Mouse (Mus musculus) cerebellum, postnatal 10 days (tissue): Measurements from ENCODE around the gene Cd8b1.

Experiments
- DNase-seq, 2 experiments: peaks; one replicate each; pipeline ENCODE4 v3.0.0; 2021; ENCODE audit warnings: mixed read lengths in 2 of 2

Gene Cd8b1

DNA sequence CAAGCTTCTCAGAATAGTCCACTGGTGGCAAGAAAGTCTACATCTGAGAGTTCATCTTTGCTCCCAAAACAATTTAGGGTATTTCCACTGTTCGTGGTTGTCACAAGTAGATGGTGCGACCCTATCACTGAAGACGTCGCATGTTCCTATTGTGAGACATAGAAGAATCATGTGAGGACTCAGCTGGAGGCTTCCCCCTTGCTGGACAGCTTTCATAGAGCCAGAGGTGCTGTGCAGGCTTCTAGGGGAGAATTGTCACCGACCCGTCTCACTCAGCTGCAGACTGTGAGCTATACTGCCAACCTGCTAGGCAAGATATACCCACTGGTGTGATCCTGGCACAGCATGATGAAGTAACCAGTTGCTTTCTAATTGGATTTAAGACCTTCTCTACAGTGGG, 29.6 kb downstream of the Cd8b1 start:
- DNase-seq = no peak

DNA sequence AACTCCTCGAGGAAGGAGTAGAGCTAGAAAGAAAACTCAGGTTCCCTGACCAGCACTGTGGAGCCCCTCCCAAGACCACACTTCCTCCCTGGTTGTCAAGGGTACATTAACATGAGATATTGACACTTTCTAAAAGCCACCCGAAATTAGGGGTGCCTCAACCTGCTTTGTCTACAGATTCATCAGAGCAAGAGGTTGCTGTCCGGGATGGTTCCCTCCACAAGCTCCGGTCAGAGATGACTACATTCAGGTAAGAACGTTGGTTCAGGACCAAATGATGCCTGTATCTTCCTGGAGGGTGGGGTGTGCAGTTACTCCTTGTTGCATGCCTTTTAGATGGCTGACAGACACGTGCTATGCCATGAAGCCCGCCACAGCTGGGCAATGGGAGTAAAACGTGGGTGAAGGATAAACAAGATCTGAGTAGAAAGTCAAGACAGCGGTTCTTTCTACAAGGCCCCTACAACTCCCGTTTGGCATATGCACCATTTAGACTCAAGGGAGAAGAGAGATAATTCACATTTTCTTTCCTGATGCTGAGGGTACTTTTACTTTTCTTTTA, 30.4 kb downstream of the Cd8b1 start:
- DNase-seq = no peak

DNA sequence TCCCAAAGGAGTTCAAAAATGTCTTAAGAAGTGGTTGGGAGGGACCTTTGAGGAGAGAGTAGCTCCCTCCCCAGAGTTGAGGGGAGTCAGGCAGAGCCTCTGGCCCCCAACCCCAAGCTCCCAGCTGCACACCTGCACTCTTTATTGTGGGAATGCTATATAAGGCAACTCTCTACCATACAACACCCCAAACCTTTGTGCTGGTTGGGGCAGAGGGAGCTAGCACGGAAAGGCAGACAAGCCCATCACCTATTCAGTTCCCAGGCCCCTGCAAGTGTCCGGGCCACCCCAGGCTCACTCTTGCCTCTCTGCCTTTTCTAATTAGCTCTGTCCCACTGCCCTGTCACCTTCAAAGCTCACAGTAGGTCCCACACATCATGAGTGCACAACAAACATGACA, 31.1 kb downstream of the Cd8b1 start:
- no peak for DNase-seq

DNA sequence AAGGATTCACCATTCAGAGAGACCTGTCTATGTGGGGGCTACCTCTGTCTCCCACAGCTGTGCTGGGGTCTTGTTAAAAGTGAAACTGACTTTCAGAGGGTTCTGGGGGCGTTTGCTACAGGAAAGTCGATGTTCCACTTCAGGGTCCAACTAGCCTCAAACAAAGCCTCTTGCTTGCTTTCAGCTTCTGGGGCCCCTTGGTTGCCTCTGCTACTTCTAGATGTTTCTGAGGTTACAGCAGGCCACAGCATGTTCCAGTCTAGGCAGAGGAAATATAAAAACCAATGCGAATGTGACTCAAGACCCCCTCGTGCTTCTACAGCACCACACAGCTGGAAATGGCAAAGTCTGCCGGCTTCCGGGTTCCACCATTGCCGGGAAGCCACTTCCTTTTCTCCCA, 34.9 kb downstream of the Cd8b1 start:
- DNase-seq = no peak

DNA sequence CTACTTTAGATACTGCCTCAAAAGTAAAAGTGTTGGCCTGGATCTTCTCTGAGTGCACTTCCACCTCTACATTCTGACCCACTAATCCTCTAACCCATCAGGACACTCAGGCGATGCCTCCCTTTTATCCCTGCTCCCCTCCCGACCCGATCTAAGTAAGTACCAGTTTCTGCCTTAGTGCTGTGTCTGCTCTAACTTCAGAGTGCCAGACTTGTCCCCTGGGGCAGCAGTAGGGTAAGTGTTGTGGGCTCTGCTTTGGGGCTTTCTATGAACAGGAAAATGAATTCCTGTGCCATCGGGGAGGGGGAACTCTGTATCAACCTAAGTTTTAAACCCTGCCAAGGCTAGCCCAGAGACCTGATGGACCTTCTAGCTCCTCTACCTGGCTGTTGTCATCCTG, 37.6 kb downstream of the Cd8b1 start:
- DNase-seq = no peak

DNA sequence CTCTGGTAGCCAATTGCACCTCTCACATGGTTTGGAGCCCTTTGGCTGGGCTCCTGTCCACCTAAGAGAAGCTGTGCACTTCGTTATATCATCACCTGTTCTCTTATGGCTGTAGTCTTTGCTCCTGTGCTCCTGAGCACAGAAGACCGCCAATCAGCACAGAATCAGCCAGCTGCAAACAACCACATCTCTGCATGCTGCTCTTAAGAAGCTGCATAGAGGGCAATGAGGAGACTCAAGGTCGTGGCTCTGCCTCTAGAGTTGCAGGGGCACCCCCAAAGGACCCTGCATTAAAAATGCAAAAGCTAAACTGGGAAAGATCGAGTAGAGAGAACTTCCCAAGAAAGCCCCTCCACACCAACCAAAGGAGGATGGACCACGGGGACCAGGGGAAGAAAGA, 38.2 kb downstream of the Cd8b1 start:
- DNase-seq = no peak

DNA sequence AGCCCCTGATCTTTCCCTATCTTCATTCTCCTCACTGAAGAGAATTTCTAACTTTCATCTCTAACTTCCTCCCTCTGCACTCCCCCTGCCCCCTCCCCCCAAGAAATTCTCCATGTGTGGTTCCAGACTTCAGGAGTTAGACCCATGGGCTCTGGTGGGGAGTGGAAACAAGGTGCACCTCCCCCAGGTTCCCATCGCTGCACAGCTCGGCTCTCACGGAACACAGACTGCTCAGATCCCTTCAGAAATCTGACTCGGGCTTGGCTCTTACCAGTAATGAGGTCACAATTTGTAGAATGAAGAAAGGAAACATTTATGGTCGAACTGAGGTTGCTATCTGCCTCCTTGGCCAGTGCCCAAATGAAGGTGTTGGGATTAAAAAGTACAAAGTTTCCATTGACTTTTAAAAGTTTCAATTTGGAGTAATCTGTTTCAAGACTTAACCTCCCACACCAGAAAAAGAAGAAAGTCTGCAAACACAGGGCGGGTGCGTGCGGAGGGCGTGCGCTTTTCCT, 38.6 kb downstream of the Cd8b1 start:
- DNase-seq = no peak

DNA sequence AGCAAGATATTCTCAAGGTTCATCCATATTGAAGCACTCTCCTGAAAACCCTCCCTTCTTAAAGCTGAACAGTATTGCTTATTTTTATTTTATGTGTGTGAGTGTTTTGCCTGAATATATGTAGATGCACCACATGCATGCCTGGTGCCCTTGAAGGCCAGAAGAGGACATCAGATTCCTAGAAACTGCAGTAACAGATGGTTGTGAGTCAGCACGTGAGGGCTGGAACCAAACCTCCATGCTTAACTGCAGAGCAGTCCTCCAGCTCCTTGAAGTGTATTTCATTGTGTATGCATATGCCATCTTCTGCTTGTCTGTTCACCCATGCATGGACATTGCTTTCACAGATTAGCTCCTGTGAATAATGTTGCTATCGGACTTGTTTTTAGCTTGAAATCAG, 41.4 kb downstream of the Cd8b1 start:
- no peak for DNase-seq

DNA sequence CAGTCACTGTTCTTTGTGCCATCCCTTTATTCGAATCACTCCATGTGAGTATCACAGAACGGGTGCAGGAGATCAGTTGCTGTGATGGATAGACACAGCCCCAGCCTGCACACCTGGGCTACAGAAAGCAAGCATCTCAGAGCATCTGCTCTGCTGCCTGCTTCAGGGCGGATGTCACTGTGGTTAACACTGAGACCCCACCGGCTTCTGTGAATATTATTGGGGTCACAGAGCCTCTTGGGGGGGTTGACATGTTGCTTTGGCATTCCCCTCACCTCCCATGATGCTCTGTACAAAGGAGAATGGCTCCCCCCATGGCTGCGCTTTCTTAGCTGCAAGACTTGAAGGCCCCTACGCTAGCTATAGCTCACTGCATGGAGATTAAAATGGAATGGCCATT, 46.8 kb downstream of the Cd8b1 start:
- DNase-seq = no peak

DNA sequence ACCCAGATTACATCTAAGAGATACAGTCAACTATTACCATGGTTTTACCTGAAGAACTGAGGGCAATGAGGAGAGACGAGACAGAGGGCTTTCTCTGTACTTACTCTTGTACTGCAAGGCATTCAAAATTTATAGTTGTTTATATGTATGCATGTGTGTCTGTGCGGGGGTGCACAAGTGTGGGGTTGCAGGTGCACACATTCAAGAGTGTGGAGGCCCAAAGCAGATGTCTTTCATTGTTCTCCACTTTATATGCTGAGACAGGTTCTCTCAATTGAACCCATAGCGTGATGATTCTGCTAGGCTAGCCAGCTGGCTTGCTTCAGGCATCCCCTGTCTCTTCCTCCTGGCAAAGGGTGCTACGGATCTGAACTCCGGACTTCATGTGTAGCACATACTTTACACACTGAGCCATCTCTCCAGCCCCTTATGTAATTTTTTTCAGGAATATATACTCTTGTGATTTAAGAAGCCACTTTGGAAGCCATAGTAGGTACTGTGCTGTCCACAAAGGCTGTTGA, 48.6 kb downstream of the Cd8b1 start:
- no peak for DNase-seq

DNA sequence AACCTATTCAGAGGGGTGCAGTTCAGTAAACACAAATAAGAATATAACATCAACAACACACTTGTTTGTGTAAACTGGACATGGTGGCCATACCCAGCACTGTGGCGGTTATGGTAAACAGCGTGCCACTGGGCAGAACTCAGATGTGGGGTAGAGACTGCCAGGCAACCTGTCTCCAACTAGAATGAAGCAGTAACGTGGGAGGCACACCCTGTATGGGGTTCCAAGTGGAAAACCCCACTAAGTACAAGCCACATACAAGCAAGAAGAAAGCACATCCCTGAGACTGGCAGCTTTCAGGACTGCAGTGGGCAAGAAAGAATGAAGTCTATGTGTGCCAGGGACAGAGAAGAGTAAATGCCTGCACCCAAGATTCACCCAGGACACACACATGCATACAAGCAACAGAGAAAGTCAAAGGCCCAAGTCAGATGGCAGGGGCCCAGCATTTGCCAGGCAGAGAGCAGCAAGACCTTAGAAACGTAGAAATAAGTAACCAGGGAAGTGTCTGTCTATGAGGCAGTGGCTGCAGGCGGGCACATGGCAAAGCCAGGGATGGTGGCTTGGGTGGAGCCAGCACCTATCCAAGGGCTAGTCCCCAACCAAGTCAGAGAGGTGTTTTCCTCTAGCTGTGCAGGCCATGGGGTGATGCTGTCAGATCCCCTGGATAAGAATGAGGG, 49.6 kb downstream of the Cd8b1 start:
- DNase-seq = no peak

DNA sequence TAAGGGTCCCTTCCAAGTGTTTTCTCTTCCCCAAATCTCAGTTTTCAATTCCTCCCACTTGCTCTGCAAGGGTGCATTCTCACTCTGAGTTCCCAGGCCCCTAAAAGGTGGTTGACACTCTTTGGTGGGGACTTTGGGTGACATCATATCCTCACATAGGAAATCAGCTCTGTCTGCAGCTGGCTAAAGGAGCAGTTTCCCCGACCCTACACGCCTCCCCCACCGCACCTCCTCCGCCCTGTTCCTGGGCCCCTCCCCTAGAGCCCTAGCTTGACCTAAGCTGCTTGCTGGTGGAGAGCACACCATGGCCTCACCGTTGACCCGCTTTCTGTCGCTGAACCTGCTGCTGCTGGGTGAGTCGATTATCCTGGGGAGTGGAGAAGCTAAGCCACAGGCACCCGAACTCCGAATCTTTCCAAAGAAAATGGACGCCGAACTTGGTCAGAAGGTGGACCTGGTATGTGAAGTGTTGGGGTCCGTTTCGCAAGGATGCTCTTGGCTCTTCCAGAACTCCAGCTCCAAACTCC, 50.7 kb downstream of the Cd8b1 start, which contains the start of gene Cd8a:
Gene Cd8a (plus strand): TSS at position 179 of the 527 bp plus-strand sequence.
- no peak for DNase-seq

DNA sequence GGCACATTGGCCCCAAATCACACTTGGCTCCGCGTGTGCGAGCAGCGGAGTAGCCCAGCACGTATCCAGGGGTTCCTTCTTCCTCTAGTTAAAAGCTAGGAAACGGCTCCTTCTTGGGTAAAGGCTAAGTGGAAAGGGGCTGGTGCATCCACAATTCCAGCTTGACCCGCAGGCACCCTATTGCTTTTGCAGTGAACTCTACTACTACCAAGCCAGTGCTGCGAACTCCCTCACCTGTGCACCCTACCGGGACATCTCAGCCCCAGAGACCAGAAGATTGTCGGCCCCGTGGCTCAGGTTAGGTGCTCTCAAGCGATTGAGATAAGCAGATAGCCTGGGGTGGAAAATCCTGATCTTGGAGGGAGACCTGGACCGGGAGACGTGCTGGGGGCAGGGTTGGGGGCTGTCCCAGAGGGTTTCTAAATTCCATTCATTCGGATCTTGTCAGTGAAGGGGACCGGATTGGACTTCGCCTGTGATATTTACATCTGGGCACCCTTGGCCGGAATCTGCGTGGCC, 51.8 kb downstream of the Cd8b1 start:
- DNase-seq = no peak

DNA sequence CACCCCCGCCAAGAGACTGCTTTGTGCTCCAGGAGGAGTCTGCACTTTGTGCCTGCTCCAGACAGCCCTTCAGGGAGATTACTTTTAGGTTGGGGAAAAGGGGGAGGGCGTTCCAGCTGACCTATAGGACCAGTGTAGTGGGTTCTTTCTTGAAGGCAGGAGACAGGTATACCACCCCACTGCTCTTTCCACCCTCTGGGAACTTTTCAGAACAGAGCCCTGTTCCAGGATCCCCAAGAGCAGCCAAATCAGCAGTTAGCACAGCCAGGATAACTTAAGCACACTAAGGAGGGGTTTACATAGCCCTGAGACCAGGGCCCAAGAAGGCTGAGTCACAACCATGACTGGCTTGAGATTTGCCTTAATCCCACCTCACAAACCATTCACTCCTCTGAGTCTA, 52.3 kb downstream of the Cd8b1 start:
- no peak for DNase-seq

DNA sequence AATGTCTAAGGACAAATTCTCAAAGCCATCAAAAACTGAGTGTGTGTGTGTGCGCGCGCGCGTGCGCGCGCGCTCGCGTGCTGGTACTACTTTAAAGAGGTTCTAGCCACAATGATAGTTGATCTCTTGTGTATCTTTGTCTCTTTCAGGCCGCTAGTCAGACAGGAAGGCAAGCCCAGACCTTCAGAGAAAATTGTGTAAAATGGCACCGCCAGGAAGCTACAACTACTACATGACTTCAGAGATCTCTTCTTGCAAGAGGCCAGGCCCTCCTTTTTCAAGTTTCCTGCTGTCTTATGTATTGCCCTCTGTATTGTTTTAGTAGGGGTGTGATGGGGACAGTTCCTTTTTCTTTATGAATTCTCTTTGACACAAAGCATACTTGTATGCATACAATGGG, 54.1 kb downstream of the Cd8b1 start:
- DNase-seq = no peak

DNA sequence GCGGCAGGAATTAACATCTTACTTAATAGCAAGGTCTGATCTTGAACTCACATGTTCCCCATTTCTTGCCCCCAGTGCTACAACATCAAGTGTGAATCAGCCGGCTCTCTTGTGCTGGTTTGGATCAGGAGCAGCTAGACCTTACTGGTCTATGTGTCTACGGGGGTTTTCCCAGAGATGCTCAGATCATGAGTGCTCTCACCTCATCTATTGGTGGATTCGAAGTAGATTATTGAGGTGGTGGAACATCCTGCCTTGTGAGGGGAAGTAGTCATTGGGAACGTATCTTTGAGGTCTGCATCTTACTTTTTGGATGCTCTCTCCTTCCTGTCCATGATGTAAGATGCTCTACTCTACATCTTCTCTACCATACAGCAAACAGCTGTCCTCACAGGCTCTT, 59.1 kb downstream of the Cd8b1 start:
- DNase-seq = no peak
